Mouse (Mus musculus): ENCODE measurements at regions not wholly inside any gene's neighbourhood (a gene's known extent, or its start where the extent isn't known, plus 50 kb on each side); places are given as distances from the start of the nearest gene placed in this dataset.

- WGBS (ENCODE audit: insufficient replicate concordance): 52% methylated on average over 7 of the region's 7 CpGs
Observed at GRCm38 (mm10) chr10:87733241-87733640, 124.8 kb upstream of the Igf1 start.

GRCm38 (mm10) chr10:87740323-87740722 is 117.7 kb upstream of the Igf1 start:
- H3K27me3 ChIP-seq: no peaks in the 10 kb centered on the region
- no peak overlapping the region for H3K27ac ChIP-seq
- no peaks in the 10 kb centered on the region for H3K36me3 ChIP-seq
- WGBS (ENCODE audit: insufficient replicate concordance): 59% methylated on average over 8 of the region's 8 CpGs
- no peak overlapping the region for H3K4me3 ChIP-seq (replicated peaks)
- no peaks in the 10 kb centered on the region for H3K4me1 ChIP-seq (replicated peaks)
- H3K9me3 ChIP-seq (replicated peaks): no peaks in the 10 kb centered on the region
- no peak overlapping the region for H3K4me2 ChIP-seq
- H3K9ac ChIP-seq: no peak overlapping the region
- ATAC-seq (ENCODE audit: low read depth) (no peak), DNase-seq (no peak)

More at GRCm38 (mm10) chr10:87733241-87733640, 124.8 kb upstream of the Igf1 start:
- H3K4me1 ChIP-seq (replicated peaks): no peaks in the 10 kb centered on the region
- no peaks in the 10 kb centered on the region for H3K9me3 ChIP-seq (replicated peaks)
- ATAC-seq (ENCODE audit: low read depth) (no peak), DNase-seq (no peak)
- H3K36me3 ChIP-seq: no peaks in the 10 kb centered on the region
- H3K9ac ChIP-seq: no peak overlapping the region
- no peak overlapping the region for H3K27ac ChIP-seq
- no peak overlapping the region for H3K4me2 ChIP-seq
- H3K27me3 ChIP-seq: no peaks in the 10 kb centered on the region
- H3K4me3 ChIP-seq (replicated peaks): no peak overlapping the region

GRCm38 (mm10) chr10:87742766-87743165 is 115.3 kb upstream of the Igf1 start:
- DNase-seq (no peak), ATAC-seq (ENCODE audit: low read depth) (no peak)
- H3K4me1 ChIP-seq (replicated peaks): no peaks in the 10 kb centered on the region
- H3K9me3 ChIP-seq (replicated peaks): no peaks in the 10 kb centered on the region
- H3K36me3 ChIP-seq: no peaks in the 10 kb centered on the region
- no peaks in the 10 kb centered on the region for H3K27me3 ChIP-seq
- H3K4me2 ChIP-seq: no peak overlapping the region
- H3K9ac ChIP-seq: no peak overlapping the region
- H3K27ac ChIP-seq: no peak overlapping the region
- WGBS (ENCODE audit: insufficient replicate concordance): 53% methylated on average over 3 of the region's 3 CpGs
- H3K4me3 ChIP-seq (replicated peaks): no peak overlapping the region

- Histone ChIP-seq H3K4me1 (replicated peaks) (no peaks in the 10 kb centered on the region), H3K9me3 (replicated peaks) (no peaks in the 10 kb centered on the region), H3K27me3 (no peaks in the 10 kb centered on the region), H3K9ac (no peak overlapping the region), H3K27ac (no peak overlapping the region), H3K4me2 (no peak overlapping the region), H3K36me3 (no peaks in the 10 kb centered on the region), H3K4me3 (replicated peaks) (no peak overlapping the region)
- WGBS (ENCODE audit: insufficient replicate concordance): 61% methylated on average over 2 of the region's 2 CpGs
- no peak for ATAC-seq (ENCODE audit: low read depth)
- DNase-seq: no peak
Observed at GRCm38 (mm10) chr10:87747846-87748552, 110.1 kb upstream of the Igf1 start.

GRCm38 (mm10) chr10:87748631-87749193 is 109.4 kb upstream of the Igf1 start:
- Histone ChIP-seq H3K36me3 (no peaks in the 10 kb centered on the region), H3K4me2 (no peak overlapping the region), H3K4me1 (replicated peaks) (no peaks in the 10 kb centered on the region), H3K27me3 (no peaks in the 10 kb centered on the region), H3K27ac (no peak overlapping the region), H3K4me3 (replicated peaks) (no peak overlapping the region), H3K9ac (no peak overlapping the region), H3K9me3 (replicated peaks) (no peaks in the 10 kb centered on the region)
- ATAC-seq (ENCODE audit: low read depth) (no peak), DNase-seq (no peak)
- WGBS (ENCODE audit: insufficient replicate concordance): 66% methylated on average over 4 of the region's 4 CpGs

GRCm38 (mm10) chr10:87750321-87750720 is 107.7 kb upstream of the Igf1 start:
- Histone ChIP-seq H3K27ac (no peak overlapping the region), H3K4me2 (no peak overlapping the region), H3K4me1 (replicated peaks) (no peaks in the 10 kb centered on the region), H3K9ac (no peak overlapping the region), H3K27me3 (no peaks in the 10 kb centered on the region), H3K9me3 (replicated peaks) (no peaks in the 10 kb centered on the region), H3K36me3 (no peaks in the 10 kb centered on the region), H3K4me3 (replicated peaks) (no peak overlapping the region)
- DNase-seq (no peak), ATAC-seq (ENCODE audit: low read depth) (no peak)

- no peaks in the 10 kb centered on the region for H3K36me3 ChIP-seq
- H3K27me3 ChIP-seq: no peaks in the 10 kb centered on the region
- no peaks in the 10 kb centered on the region for H3K4me1 ChIP-seq (replicated peaks)
- no peak for ATAC-seq (ENCODE audit: low read depth)
- H3K27ac ChIP-seq: no peak overlapping the region
- no peaks in the 10 kb centered on the region for H3K9me3 ChIP-seq (replicated peaks)
- H3K4me3 ChIP-seq (replicated peaks): no peak overlapping the region
- no peak overlapping the region for H3K4me2 ChIP-seq
- H3K9ac ChIP-seq: no peak overlapping the region
- no peak for DNase-seq
- 15% methylated on average over 1 of the region's 1 CpGs for WGBS (ENCODE audit: insufficient replicate concordance)
Observed at GRCm38 (mm10) chr10:87750972-87751371, 107.1 kb upstream of the Igf1 start.

GRCm38 (mm10) chr10:87752117-87752516 is 105.9 kb upstream of the Igf1 start:
- Histone ChIP-seq H3K9ac (no peak overlapping the region), H3K4me1 (replicated peaks) (no peaks in the 10 kb centered on the region), H3K27me3 (no peaks in the 10 kb centered on the region), H3K4me2 (no peak overlapping the region), H3K4me3 (replicated peaks) (no peak overlapping the region), H3K36me3 (no peaks in the 10 kb centered on the region), H3K9me3 (replicated peaks) (no peaks in the 10 kb centered on the region), H3K27ac (no peak overlapping the region)
- 57% methylated on average over 2 of the region's 2 CpGs for WGBS (ENCODE audit: insufficient replicate concordance)
- ATAC-seq (ENCODE audit: low read depth) (no peak), DNase-seq (no peak)

GRCm38 (mm10) chr10:87753483-87753882 is 104.6 kb upstream of the Igf1 start:
- Histone ChIP-seq H3K9me3 (replicated peaks) (no peaks in the 10 kb centered on the region), H3K27ac (no peak overlapping the region), H3K9ac (no peak overlapping the region), H3K4me1 (replicated peaks) (no peaks in the 10 kb centered on the region), H3K4me3 (replicated peaks) (no peak overlapping the region), H3K36me3 (no peaks in the 10 kb centered on the region), H3K4me2 (no peak overlapping the region), H3K27me3 (no peaks in the 10 kb centered on the region)
- no peak for ATAC-seq (ENCODE audit: low read depth)
- WGBS (ENCODE audit: insufficient replicate concordance): 25% methylated on average over 1 of the region's 1 CpGs
- no peak for DNase-seq

- DNase-seq (no peak), ATAC-seq (ENCODE audit: low read depth) (no peak)
- 62% methylated on average over 5 of the region's 5 CpGs for WGBS (ENCODE audit: insufficient replicate concordance)
- Histone ChIP-seq H3K4me1 (replicated peaks) (no peaks in the 10 kb centered on the region), H3K36me3 (no peaks in the 10 kb centered on the region), H3K9ac (no peak overlapping the region), H3K4me3 (replicated peaks) (no peak overlapping the region), H3K27ac (no peak overlapping the region), H3K27me3 (no peaks in the 10 kb centered on the region), H3K9me3 (replicated peaks) (no peaks in the 10 kb centered on the region), H3K4me2 (no peak overlapping the region)
Observed at GRCm38 (mm10) chr10:87761528-87762030, 96.5 kb upstream of the Igf1 start.

- no peak for DNase-seq
- 58% methylated on average over 4 of the region's 4 CpGs for WGBS (ENCODE audit: insufficient replicate concordance)
- no peaks in the 10 kb centered on the region for H3K27me3 ChIP-seq
- H3K4me3 ChIP-seq (replicated peaks): no peak overlapping the region
- H3K4me1 ChIP-seq (replicated peaks): no peaks in the 10 kb centered on the region
- H3K9me3 ChIP-seq (replicated peaks): no peaks in the 10 kb centered on the region
- no peak for ATAC-seq (ENCODE audit: low read depth)
- H3K9ac ChIP-seq: no peak overlapping the region
- no peak overlapping the region for H3K4me2 ChIP-seq
- no peaks in the 10 kb centered on the region for H3K36me3 ChIP-seq
- H3K27ac ChIP-seq: no peak overlapping the region
Observed at GRCm38 (mm10) chr10:87787521-87787920, 70.5 kb upstream of the Igf1 start.

- Histone ChIP-seq H3K4me1 (replicated peaks) (no peaks in the 10 kb centered on the region), H3K36me3 (no peaks in the 10 kb centered on the region), H3K9ac (no peak overlapping the region), H3K27me3 (no peaks in the 10 kb centered on the region), H3K27ac (no peak overlapping the region), H3K4me3 (replicated peaks) (no peak overlapping the region), H3K4me2 (no peak overlapping the region), H3K9me3 (replicated peaks) (no peaks in the 10 kb centered on the region)
- ATAC-seq (ENCODE audit: low read depth) (no peak), DNase-seq (no peak)
Observed at GRCm38 (mm10) chr10:87792346-87792745, 65.7 kb upstream of the Igf1 start.

All from liver, embryonic 13.5 days (tissue).